Mouse (Mus musculus): ENCODE measurements at regions not wholly inside any gene's neighbourhood (a gene's known extent, or its start where the extent isn't known, plus 50 kb on each side); places are given as distances from the start of the nearest gene placed in this dataset.
A peak's percentile ranks its signal among the peaks of the same experiment; 100 is the strongest.

- no peak overlapping the region for H3K27ac ChIP-seq (ENCODE audit: low read depth, low read length)
- H3K9me3 ChIP-seq (ENCODE audit: control insufficient read depth, low read length): no peaks in the 10 kb centered on the region
- 86% methylated on average over 17 of the region's 17 CpGs for WGBS
- H3K4me3 ChIP-seq (ENCODE audit: low read depth, low read length): no peak overlapping the region
- H3K4me1 ChIP-seq (ENCODE audit: control insufficient read depth, insufficient read depth, low read length): 0 out of 2 replicates have a peak, but pooled peaks cover 2% of the 10 kb centered on the region
- ATAC-seq (ENCODE audit: low FRiP score) (no peak), DNase-seq (ENCODE audit: low spot score, missing footprints) (peak; percentile 56)
- H3K9ac ChIP-seq (ENCODE audit: low read length): no peak overlapping the region
- no peak overlapping the region for H3K4me2 ChIP-seq
- no peaks in the 10 kb centered on the region for H3K27me3 ChIP-seq (ENCODE audit: control insufficient read depth, insufficient read depth, low read length)
- no peaks in the 10 kb centered on the region for H3K36me3 ChIP-seq (ENCODE audit: control insufficient read depth, insufficient read depth, low read length)
Measured at GRCm38 (mm10) chr10:67377643-67378223, 92.6 kb upstream of the Nrbf2 start.

GRCm38 (mm10) chr10:67380174-67380573 is 95.1 kb upstream of the Nrbf2 start:
- Histone ChIP-seq H3K9me3 (ENCODE audit: control insufficient read depth, low read length) (no peaks in the 10 kb centered on the region), H3K4me3 (ENCODE audit: low read depth, low read length) (no peak overlapping the region), H3K27ac (ENCODE audit: low read depth, low read length) (no peak overlapping the region), H3K4me2 (no peak overlapping the region), H3K27me3 (ENCODE audit: control insufficient read depth, insufficient read depth, low read length) (no peaks in the 10 kb centered on the region), H3K36me3 (ENCODE audit: control insufficient read depth, insufficient read depth, low read length) (no peaks in the 10 kb centered on the region), H3K4me1 (ENCODE audit: control insufficient read depth, insufficient read depth, low read length) (0 out of 2 replicates have a peak, but pooled peaks cover 2% of the 10 kb centered on the region), H3K9ac (ENCODE audit: low read length) (no peak overlapping the region)
- WGBS: 81% methylated on average over 5 of the region's 5 CpGs
- ATAC-seq (ENCODE audit: low FRiP score) (no peak), DNase-seq (ENCODE audit: low spot score, missing footprints) (peak; percentile 23)

DNA sequence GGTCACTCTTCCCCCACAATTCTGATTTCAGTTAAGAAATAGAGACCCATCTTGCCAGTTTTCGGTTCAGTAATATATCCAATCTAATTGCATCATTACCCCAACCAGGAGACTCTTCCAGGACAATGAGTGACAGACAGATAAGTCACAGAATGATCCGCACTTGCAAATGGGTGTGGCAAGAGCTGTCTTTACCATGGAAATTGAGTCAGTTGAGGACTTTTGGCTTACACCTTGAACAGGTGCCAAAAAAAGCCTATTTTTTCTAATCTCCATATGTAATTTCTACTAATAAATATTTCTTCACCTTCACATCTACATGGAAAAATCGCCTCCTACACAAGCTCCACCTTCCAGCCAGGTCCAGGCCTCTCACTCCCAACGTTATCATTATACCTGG is 98.2 kb upstream of the Nrbf2 start:
- WGBS: 91% methylated on average over 4 of the region's 4 CpGs

DNA sequence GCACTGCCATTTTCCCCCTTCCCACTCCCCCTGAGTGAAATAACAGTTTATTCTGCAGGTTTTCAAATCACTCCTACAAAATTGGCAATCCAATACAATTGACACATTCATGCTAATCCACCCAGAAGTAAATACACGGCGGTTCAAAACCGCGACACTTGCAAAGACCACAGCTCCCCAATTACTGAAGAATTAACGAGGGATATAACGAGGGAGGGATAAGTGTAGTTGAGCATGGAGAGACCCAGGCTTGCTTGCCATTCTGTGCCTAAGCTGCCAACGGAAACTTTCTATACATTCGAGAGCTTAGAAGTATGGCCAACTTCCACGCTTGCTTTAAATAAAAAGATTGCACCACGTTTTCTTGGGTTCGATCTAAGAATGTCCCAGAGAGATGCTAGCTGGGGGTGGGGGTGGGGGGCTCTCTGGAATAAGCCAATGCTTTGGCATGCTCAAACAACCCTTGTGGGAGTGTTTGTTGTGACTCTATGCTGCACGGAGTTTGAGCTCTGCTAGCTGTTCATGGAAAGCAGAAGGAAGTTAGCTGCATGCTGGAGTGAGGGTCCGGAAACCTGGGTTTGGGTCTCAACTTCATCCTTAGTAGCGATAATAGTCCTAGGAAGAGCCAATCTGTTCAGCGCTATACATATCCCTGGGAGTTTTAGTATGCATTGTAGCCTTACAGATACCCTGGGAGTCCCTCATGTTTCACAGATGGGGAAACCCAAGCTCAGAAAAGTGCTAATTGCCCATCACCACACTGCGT is 98.9 kb upstream of the Nrbf2 start:
- DNase-seq (ENCODE audit: low spot score, missing footprints) (peak; percentile 47), ATAC-seq (ENCODE audit: low FRiP score) (no peak)
- WGBS: 82% methylated on average over 16 of the region's 16 CpGs
- no peak overlapping the region for H3K27ac ChIP-seq (ENCODE audit: low read depth, low read length)
- H3K4me2 ChIP-seq: no peak overlapping the region
- H3K4me1 ChIP-seq (ENCODE audit: control insufficient read depth, insufficient read depth, low read length): no peaks in the 10 kb centered on the region
- no peak overlapping the region for H3K4me3 ChIP-seq (ENCODE audit: low read depth, low read length)
- no peak overlapping the region for H3K9ac ChIP-seq (ENCODE audit: low read length)
- H3K36me3 ChIP-seq (ENCODE audit: control insufficient read depth, insufficient read depth, low read length): no peaks in the 10 kb centered on the region
- no peaks in the 10 kb centered on the region for H3K9me3 ChIP-seq (ENCODE audit: control insufficient read depth, low read length)
- no peaks in the 10 kb centered on the region for H3K27me3 ChIP-seq (ENCODE audit: control insufficient read depth, insufficient read depth, low read length)

More for the DNA sequence above, 98.2 kb upstream of the Nrbf2 start:
- H3K4me3 ChIP-seq (ENCODE audit: low read depth, low read length): no peak overlapping the region
- no peaks in the 10 kb centered on the region for H3K36me3 ChIP-seq (ENCODE audit: control insufficient read depth, insufficient read depth, low read length)
- peak; percentile 44 for DNase-seq (ENCODE audit: low spot score, missing footprints)
- no peak overlapping the region for H3K4me2 ChIP-seq
- no peak overlapping the region for H3K9ac ChIP-seq (ENCODE audit: low read length)
- no peak for ATAC-seq (ENCODE audit: low FRiP score)
- no peaks in the 10 kb centered on the region for H3K9me3 ChIP-seq (ENCODE audit: control insufficient read depth, low read length)
- no peaks in the 10 kb centered on the region for H3K27me3 ChIP-seq (ENCODE audit: control insufficient read depth, insufficient read depth, low read length)
- H3K27ac ChIP-seq (ENCODE audit: low read depth, low read length): no peak overlapping the region
- H3K4me1 ChIP-seq (ENCODE audit: control insufficient read depth, insufficient read depth, low read length): no peaks in the 10 kb centered on the region

DNA sequence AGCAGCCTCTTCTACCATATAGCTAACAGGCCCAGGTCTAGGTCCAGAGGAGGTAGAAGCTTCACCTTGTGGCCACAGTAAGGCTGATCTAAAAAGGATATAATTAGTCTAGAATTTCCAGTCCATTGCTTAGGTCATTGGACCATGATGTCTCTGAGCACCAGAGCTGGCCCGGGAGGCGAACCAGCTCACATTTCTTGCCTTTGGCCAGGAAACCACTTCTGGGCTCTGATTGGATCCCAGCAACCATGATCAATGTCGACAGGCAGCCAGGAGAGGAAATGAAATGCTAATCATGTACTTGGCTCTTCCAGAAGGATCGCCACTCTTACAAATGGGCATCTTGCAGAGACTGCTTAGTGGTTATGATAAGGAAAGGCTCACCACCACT is 99.5 kb upstream of the Nrbf2 start:
- Histone ChIP-seq H3K36me3 (ENCODE audit: control insufficient read depth, insufficient read depth, low read length) (no peaks in the 10 kb centered on the region), H3K27me3 (ENCODE audit: control insufficient read depth, insufficient read depth, low read length) (no peaks in the 10 kb centered on the region), H3K4me3 (ENCODE audit: low read depth, low read length) (no peak overlapping the region), H3K9ac (ENCODE audit: low read length) (no peak overlapping the region), H3K4me1 (ENCODE audit: control insufficient read depth, insufficient read depth, low read length) (no peaks in the 10 kb centered on the region), H3K9me3 (ENCODE audit: control insufficient read depth, low read length) (no peaks in the 10 kb centered on the region), H3K27ac (ENCODE audit: low read depth, low read length) (no peak overlapping the region), H3K4me2 (no peak overlapping the region)
- 74% methylated on average over 4 of the region's 4 CpGs for WGBS
- peak; percentile 60 for DNase-seq (ENCODE audit: low spot score, missing footprints)
- no peak for ATAC-seq (ENCODE audit: low FRiP score)

GRCm38 (mm10) chr10:67385966-67386365 is 100.9 kb upstream of the Nrbf2 start:
- Histone ChIP-seq H3K4me2 (no peak overlapping the region), H3K36me3 (ENCODE audit: control insufficient read depth, insufficient read depth, low read length) (no peaks in the 10 kb centered on the region), H3K9me3 (ENCODE audit: control insufficient read depth, low read length) (no peaks in the 10 kb centered on the region), H3K27ac (ENCODE audit: low read depth, low read length) (no peak overlapping the region), H3K4me1 (ENCODE audit: control insufficient read depth, insufficient read depth, low read length) (no peaks in the 10 kb centered on the region), H3K27me3 (ENCODE audit: control insufficient read depth, insufficient read depth, low read length) (no peaks in the 10 kb centered on the region), H3K9ac (ENCODE audit: low read length) (no peak overlapping the region), H3K4me3 (ENCODE audit: low read depth, low read length) (no peak overlapping the region)
- ATAC-seq (ENCODE audit: low FRiP score): no peak
- WGBS: 85% methylated on average over 5 of the region's 5 CpGs
- DNase-seq (ENCODE audit: low spot score, missing footprints): peak; percentile 35

DNA sequence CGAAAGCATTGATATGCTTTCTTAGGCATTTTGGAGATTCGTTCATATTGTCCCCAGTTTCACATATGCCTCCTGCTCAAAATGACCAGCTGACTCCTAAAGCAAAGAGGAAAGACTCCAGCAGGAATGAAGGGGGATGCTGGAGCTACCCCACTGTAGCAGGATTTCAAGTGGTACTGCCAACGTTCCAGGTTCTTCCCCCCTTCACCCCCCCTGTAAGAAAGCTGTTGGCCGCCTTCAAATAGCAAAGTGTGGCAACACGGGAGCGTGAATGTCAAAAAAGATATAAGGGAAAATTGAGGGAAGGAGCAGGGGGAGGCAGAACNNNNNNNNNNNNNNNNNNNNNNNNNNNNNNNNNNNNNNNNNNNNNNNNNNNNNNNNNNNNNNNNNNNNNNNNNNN is 103.7 kb upstream of the Nrbf2 start:
- H3K4me1 ChIP-seq (ENCODE audit: control insufficient read depth, insufficient read depth, low read length): no peaks in the 10 kb centered on the region
- ATAC-seq (ENCODE audit: low FRiP score) (no peak), DNase-seq (ENCODE audit: low spot score, missing footprints) (no peak)
- H3K4me2 ChIP-seq: no peak overlapping the region
- no peak overlapping the region for H3K27ac ChIP-seq (ENCODE audit: low read depth, low read length)
- no peaks in the 10 kb centered on the region for H3K36me3 ChIP-seq (ENCODE audit: control insufficient read depth, insufficient read depth, low read length)
- 74% methylated on average over 4 of the region's 6 CpGs for WGBS
- no peaks in the 10 kb centered on the region for H3K27me3 ChIP-seq (ENCODE audit: control insufficient read depth, insufficient read depth, low read length)
- H3K9ac ChIP-seq (ENCODE audit: low read length): no peak overlapping the region
- no peak overlapping the region for H3K4me3 ChIP-seq (ENCODE audit: low read depth, low read length)
- no peaks in the 10 kb centered on the region for H3K9me3 ChIP-seq (ENCODE audit: control insufficient read depth, low read length)

DNA sequence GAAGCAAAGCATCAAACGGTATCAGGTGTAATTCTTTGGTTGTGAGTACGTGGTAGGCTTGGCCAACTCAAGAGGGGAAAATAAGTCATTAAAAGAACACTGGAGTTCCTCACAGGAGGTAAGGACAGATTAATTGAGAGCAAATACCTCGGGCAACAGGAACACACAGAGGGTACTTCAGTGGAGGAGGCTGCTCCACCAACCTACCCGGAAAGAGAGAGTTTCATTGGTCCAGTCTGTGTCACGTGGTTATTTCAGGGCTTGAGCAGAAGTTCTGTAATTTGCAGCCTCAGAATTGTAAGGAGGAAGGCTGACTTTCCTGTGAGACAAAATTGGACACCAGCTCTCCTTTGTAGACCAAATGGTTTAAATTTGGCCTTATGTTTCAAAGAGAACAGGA is 115.3 kb upstream of the Nrbf2 start:
- H3K9ac ChIP-seq (ENCODE audit: low read length): no peak overlapping the region
- H3K27me3 ChIP-seq (ENCODE audit: control insufficient read depth, insufficient read depth, low read length): no peaks in the 10 kb centered on the region
- no peaks in the 10 kb centered on the region for H3K9me3 ChIP-seq (ENCODE audit: control insufficient read depth, low read length)
- H3K27ac ChIP-seq (ENCODE audit: low read depth, low read length): no peak overlapping the region
- H3K4me3 ChIP-seq (ENCODE audit: low read depth, low read length): no peak overlapping the region
- 67% methylated on average over 5 of the region's 5 CpGs for WGBS
- no peaks in the 10 kb centered on the region for H3K36me3 ChIP-seq (ENCODE audit: control insufficient read depth, insufficient read depth, low read length)
- ATAC-seq (ENCODE audit: low FRiP score): no peak
- no peak for DNase-seq (ENCODE audit: low spot score, missing footprints)
- no peak overlapping the region for H3K4me2 ChIP-seq
- no peaks in the 10 kb centered on the region for H3K4me1 ChIP-seq (ENCODE audit: control insufficient read depth, insufficient read depth, low read length)

DNA sequence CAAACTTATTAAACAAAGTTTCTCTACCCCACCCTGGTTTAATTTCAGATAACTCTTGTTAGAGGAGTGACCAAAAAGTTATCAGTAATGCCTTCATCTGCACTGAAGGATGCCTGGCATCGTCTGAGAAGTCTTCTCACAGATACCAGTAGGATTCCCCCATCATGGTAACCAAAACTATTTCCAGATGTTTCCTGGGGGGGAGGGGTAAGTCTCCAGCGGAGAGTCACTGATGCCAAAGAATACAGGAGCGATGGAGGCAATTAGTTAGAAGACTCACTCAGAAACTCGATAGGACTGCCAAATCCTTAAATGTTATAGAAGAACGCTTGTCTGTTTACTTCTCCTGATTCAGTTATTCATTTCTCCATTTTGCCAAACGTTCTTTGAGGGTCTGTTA is 116.3 kb upstream of the Nrbf2 start:
- WGBS: 77% methylated on average over 6 of the region's 6 CpGs
- Histone ChIP-seq H3K9me3 (ENCODE audit: control insufficient read depth, low read length) (no peaks in the 10 kb centered on the region), H3K4me2 (no peak overlapping the region), H3K4me3 (ENCODE audit: low read depth, low read length) (no peak overlapping the region), H3K4me1 (ENCODE audit: control insufficient read depth, insufficient read depth, low read length) (no peaks in the 10 kb centered on the region), H3K9ac (ENCODE audit: low read length) (no peak overlapping the region), H3K27ac (ENCODE audit: low read depth, low read length) (no peak overlapping the region), H3K27me3 (ENCODE audit: control insufficient read depth, insufficient read depth, low read length) (no peaks in the 10 kb centered on the region), H3K36me3 (ENCODE audit: control insufficient read depth, insufficient read depth, low read length) (no peaks in the 10 kb centered on the region)
- ATAC-seq (ENCODE audit: low FRiP score): no peak
- no peak for DNase-seq (ENCODE audit: low spot score, missing footprints)
